ENCODE assay signal across 8 mouse cellular contexts in genomic region chr9:32538124-32538523, GRCm38 (mm10). TPM values are rescaled to one million over a fixed set of nuclear protein-coding genes. Genes with fewer than 3 reads are reported as not detected.
DNase-seq lines count a peak whose midpoint lies in the region; ATAC-seq and TF ChIP-seq lines count a peak whose summit lies in the region.
"Had no signal": no experiment of that assay in that cellular context is flagged by ENCODE, and none has a peak within 500 bp of the region (broad histone marks: within the 10 kb centered on the region; RNA-seq: fewer than 3 reads in every experiment).

No protein-coding gene starts in this region.

- H3K4me3 ChIP-seq in intestine, embryonic 15.5 days (replicated peaks) = no peak overlapping the region
- no peak overlapping the region for H3K4me3 ChIP-seq in intestine, postnatal 0 days (ENCODE audit: low read depth, low read length)
- H3K4me3 ChIP-seq in CH12.LX (replicated peaks in 1 of 3; ENCODE audit: low read depth in 2 of 3, low read length in 2 of 3, poor library complexity in 1 of 3) = no peak overlapping the region
- no peak overlapping the region for H3K4me3 ChIP-seq in liver, embryonic 13.5 days (replicated peaks)

- no peak overlapping the region for H3K9ac ChIP-seq in intestine, embryonic 15.5 days
- no peak overlapping the region for H3K9ac ChIP-seq in intestine, postnatal 0 days (ENCODE audit: low read depth, low read length)
- peak overlapping the region; percentile 71 for H3K9ac ChIP-seq in CH12.LX (ENCODE audit: insufficient read depth, low read depth)
- no peak overlapping the region for H3K9ac ChIP-seq in liver, embryonic 13.5 days

- no peak for TF ChIP-seq EP300 in CH12.LX (IDR thresholded peaks at IDR 0.05; ENCODE audit: low read length)

- no peak for TF ChIP-seq POLR2A in CH12.LX (IDR thresholded peaks at IDR 0.05; ENCODE audit: low read depth, low read length)

- H3K4me2 ChIP-seq in intestine, embryonic 15.5 days (replicated peaks) = peak overlapping the region; percentile 93; the same call in 1 of the 2 replicates
- no peak overlapping the region for H3K4me2 ChIP-seq in intestine, postnatal 0 days (replicated peaks; ENCODE audit: low read depth)
- H3K4me2 ChIP-seq in CH12.LX (ENCODE audit: insufficient read depth, low read depth, poor library complexity, severe bottlenecking) = peak overlapping the region; percentile 76
- peak overlapping the region; percentile 79; the same call in 1 of the 2 replicates for H3K4me2 ChIP-seq in liver, embryonic 13.5 days

- no peak overlapping the region for H3K27ac ChIP-seq in intestine, embryonic 15.5 days
- H3K27ac ChIP-seq in intestine, postnatal 0 days (ENCODE audit: low read depth, low read length) = no peak overlapping the region
- H3K27ac ChIP-seq in CH12.LX (ENCODE audit: insufficient read depth, low read depth) = no peak overlapping the region
- no peak overlapping the region for H3K27ac ChIP-seq in liver, embryonic 13.5 days

- H3K79me2 ChIP-seq in CH12.LX (replicated peaks; ENCODE audit: control insufficient read depth, extremely low read depth, insufficient read depth, poor library complexity, severe bottlenecking) = peaks cover 69% of the 10 kb centered on the region

- TF ChIP-seq CTCF in intestine, postnatal 0 days (IDR thresholded peaks at IDR 0.05; ENCODE audit: low read depth) = no peak
- TF ChIP-seq CTCF in CH12.LX (conservative IDR thresholded peaks at IDR 0.05 in 1 of 2, IDR thresholded peaks at IDR 0.05 in 1 of 2; ENCODE audit: low read depth in 2 of 2, low read length in 2 of 2) = no peak

- dilution Hi-C loops in CH12.LX (cut with MboI; ENCODE audit: extremely low pct_ligation_motif_present, extremely low pct_unique_long_range_greater_than_20kb, low sequenced_read_pairs) = no loop called here

- no peak for TF ChIP-seq RAD21 in CH12.LX (IDR thresholded peaks at IDR 0.05; ENCODE audit: low read depth, low read length)

- no peaks in the 10 kb centered on the region for H3K36me3 ChIP-seq in intestine, embryonic 15.5 days
- H3K36me3 ChIP-seq in intestine, postnatal 0 days (ENCODE audit: control insufficient read depth, insufficient read depth) = no peaks in the 10 kb centered on the region
- peaks cover 0 to 10% of the 10 kb centered on the region in 2 experiments for H3K36me3 ChIP-seq in CH12.LX (replicated peaks in 1 of 2; ENCODE audit: control insufficient read depth in 1 of 2, insufficient read depth in 1 of 2, low read length in 1 of 2)
- no peaks in the 10 kb centered on the region for H3K36me3 ChIP-seq in liver, embryonic 13.5 days

- peak; percentile 88 for DNase-seq in CD4-positive helper T cell, adult 2 months (ENCODE audit: low read depth, low spot score)
- DNase-seq in CH12.LX (ENCODE audit: extremely low read depth) = no peak
- no peak for DNase-seq in liver, embryonic 13.5 days
- no peak for DNase-seq in gastrocnemius, postnatal 10 days
- no peak for DNase-seq in spleen, adult 18-20 months
- DNase-seq: kidney, adult 8-10 months had no signal

- H3K27me3 ChIP-seq in intestine, embryonic 15.5 days (replicated peaks) = peaks cover 23% of the 10 kb centered on the region
- peaks cover 40% of the 10 kb centered on the region for H3K27me3 ChIP-seq in intestine, postnatal 0 days (replicated peaks; ENCODE audit: control insufficient read depth, insufficient read depth, low read length)
- H3K27me3 ChIP-seq in CH12.LX (replicated peaks) = no peaks in the 10 kb centered on the region
- peaks cover 56% of the 10 kb centered on the region for H3K27me3 ChIP-seq in liver, embryonic 13.5 days

- WGBS in intestine, embryonic 15.5 days = 81% methylated on average over 5 of the region's 5 CpGs
- 71% methylated on average over 5 of the region's 5 CpGs for WGBS in intestine, postnatal 0 days
- WGBS in liver, embryonic 13.5 days (ENCODE audit: insufficient replicate concordance) = 41% methylated on average over 5 of the region's 5 CpGs

- ATAC-seq in intestine, embryonic 15.5 days = no peak
- ATAC-seq in intestine, postnatal 0 days = no peak
- no peak for ATAC-seq in liver, embryonic 13.5 days (ENCODE audit: low read depth)

- in situ Hi-C loops in CH12.LX (cut with MboI; ENCODE audit: low pct_ligation_motif_present, low pct_unique_long_range_greater_than_20kb, low sequenced_read_pairs) = loop anchor here (5.0 kb wide), 1 partner anchor 51 kb away; no protein-coding TSS in a partner anchor

- H3K4me1 ChIP-seq in intestine, embryonic 15.5 days (replicated peaks) = peaks cover 17% of the 10 kb centered on the region
- H3K4me1 ChIP-seq in intestine, postnatal 0 days (replicated peaks; ENCODE audit: control insufficient read depth, insufficient read depth, low read length) = no peaks in the 10 kb centered on the region
- H3K4me1 ChIP-seq in CH12.LX (ENCODE audit: control insufficient read depth in 1 of 2, insufficient read depth in 2 of 2) = peaks cover 24 to 63% of the 10 kb centered on the region in 2 experiments
- peaks cover 27% of the 10 kb centered on the region for H3K4me1 ChIP-seq in liver, embryonic 13.5 days (replicated peaks)

- no peaks in the 10 kb centered on the region for H3K9me3 ChIP-seq in intestine, embryonic 15.5 days
- no peaks in the 10 kb centered on the region for H3K9me3 ChIP-seq in intestine, postnatal 0 days (ENCODE audit: control insufficient read depth)
- peaks cover 6% of the 10 kb centered on the region for H3K9me3 ChIP-seq in CH12.LX (replicated peaks; ENCODE audit: low read length)
- no peaks in the 10 kb centered on the region for H3K9me3 ChIP-seq in liver, embryonic 13.5 days (replicated peaks)

TF ChIP-seq in CH12.LX, 34 proteins besides CTCF, POLR2A, EP300 and RAD21:
- TF ChIP-seq JUND (conservative IDR thresholded peaks at IDR 0.05; ENCODE audit: low read depth, low read length) = no peak
- TF ChIP-seq BHLHE40 (IDR thresholded peaks at IDR 0.05; ENCODE audit: low read depth, low read length) = peak; percentile 54

RNA-seq across cellular contexts. Expression of gene Fli1, which starts 4.5 kb away (rescaled TPM):
- 12.6 and 14.4 TPM in 2 replicates for polyA plus RNA-seq in intestine, embryonic 15.5 days (2015; fragmentation: Nextera tagmentation; extraction: Ambion mirVana)
- polyA plus RNA-seq in intestine, postnatal 0 days (2015; fragmentation: Nextera tagmentation; extraction: Ambion mirVana) = 6.0 and 6.1 TPM in 2 replicates
- total RNA-seq in CH12.LX (2012; rRNA removed) (20.8 and 23.3 TPM in 2 replicates), CH12.LX (2014; rRNA removed) (29.3 TPM in 2 replicates)
- 20.3 and 20.6 TPM in 2 replicates for polyA plus RNA-seq in CH12.LX (2012; ENCODE audit: insufficient read length, low read depth)
- 9.1 and 13.2 TPM in 2 replicates for polyA plus RNA-seq in liver, embryonic 13.5 days (2015; fragmentation: Nextera tagmentation; extraction: Ambion mirVana)
- total RNA-seq in gastrocnemius, postnatal 10 days (2021) = 10 to 100 TPM; 17.2 to 19.9 TPM
